Mouse (Mus musculus): ENCODE data around the gene Lrp8.

- no peak for TF ChIP-seq CTCF (IDR thresholded peaks at IDR 0.05; ENCODE audit: insufficient read depth, low read depth, low read length)
- no peak for TF ChIP-seq POLR2A (IDR thresholded peaks at IDR 0.05; ENCODE audit: insufficient read depth, low read depth, low read length)
Measured at GRCm38 (mm10) chr4:107920336-107920735, 118.3 kb downstream of the Lrp8 start.

All from olfactory bulb, adult 2 months (tissue).